Mouse (Mus musculus): ENCODE results near the gene Vsig10l.

Gene Vsig10l

DNA sequence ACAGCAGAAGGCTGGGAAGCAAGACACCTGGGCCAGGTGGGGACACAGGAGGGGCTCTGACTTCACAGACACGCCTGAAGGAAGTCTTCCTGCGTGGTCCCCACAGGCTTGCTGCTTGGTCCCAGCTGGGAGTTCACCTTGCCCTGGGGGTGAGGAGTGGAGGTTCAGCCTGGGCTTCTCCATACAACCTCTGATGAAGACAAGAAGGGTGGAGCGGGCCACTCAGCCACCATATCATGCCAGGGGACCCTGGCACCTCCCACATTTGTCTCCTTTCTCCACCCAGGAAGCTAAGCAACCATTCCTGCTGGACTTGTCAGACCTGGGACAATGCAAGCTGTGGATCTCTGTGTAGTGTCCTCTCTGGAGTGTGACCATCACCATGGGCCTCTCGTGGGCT is at the start of gene Vsig10l:
Vsig10l (plus strand) TSS at position 301 of the 400 bp plus-strand sequence.
- DNase-seq (ENCODE audit: low spot score in 2 of 2), result no peak

DNA sequence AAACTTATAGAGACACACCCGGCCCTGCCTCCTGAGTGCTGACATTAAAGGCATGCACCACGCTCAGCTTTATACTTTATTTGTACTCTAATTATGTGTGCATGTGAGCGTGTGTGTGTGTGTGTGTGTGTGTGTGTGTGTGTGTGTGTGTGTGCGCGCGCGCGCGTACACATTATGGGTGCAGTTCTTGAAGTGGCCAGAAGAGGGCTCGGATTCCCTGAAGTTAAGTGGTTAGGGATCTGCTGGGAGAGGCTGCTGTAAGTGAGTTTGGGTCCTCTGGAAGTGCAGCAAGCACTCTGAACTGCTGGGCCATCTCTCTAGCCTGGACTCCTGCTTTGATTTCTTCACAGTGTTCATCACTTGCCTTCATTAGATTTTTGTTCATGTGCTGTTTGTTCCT is 45.7 kb upstream of the Vsig10l start:
- DNase-seq (ENCODE audit: low spot score in 2 of 2), result no peak

DNA sequence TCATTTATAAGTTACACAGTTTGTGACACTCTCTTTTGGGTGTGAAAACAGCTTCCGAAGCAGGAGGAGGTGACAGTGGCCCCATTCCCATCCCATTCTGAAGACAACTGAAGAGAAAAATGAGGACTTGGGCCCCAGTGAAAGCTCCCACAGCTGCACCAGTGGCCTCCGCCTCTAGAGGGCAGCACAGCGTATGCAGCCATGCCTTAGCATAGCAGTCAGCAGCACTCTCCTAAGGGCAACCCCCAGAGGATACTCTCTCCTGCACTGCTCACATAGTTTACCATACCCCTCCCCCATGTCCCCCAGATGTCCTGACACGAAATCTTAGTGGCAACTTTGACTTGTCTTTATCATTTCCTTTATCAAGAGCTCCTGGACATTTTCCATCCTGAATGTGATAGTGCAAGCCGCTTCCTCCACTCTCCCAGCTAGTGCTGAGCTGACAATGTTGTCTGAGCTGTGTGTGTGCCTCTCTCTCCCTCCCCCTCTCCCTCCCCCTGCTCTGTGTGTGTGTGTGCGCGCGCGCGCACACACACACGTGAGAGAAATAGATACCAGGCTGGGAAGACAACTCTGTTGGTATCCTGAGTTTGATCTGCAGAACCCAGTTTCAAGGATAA is 39.8 kb upstream of the Vsig10l start:
- DNase-seq (ENCODE audit: low spot score in 2 of 2), result peak; percentile 54 to 78

DNA sequence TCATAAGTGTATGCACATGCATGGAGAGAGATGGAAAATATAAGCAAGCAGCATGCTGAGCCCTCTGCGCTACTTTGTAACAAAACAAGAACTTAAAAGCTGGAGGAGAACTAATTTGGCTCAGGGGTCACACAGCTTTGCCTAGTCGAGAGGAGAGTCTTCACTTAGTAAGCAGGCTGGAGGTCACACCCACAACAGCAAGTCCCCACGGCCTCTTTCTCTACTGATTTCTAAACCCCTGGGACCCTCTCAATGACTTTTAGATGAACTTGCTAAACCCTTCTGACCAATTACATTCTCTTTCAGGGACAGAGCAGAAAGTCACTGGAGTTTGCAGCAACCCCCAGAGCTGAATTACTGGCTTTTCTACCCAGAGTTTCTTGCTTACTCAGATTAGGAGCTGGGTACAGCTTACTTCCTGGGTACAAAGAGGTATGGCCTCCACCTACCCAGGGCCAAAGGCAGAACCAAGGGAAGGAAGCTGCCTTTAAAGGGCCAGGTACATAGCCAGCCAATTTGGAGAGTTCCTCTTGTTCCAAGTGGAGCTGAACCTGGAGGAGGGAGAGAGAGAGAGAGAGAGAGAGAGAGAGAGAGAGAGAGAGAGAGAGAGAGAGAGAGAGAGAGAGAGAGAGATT is 38.8 kb upstream of the Vsig10l start:
- no peak for DNase-seq (ENCODE audit: low spot score in 2 of 2)

DNA sequence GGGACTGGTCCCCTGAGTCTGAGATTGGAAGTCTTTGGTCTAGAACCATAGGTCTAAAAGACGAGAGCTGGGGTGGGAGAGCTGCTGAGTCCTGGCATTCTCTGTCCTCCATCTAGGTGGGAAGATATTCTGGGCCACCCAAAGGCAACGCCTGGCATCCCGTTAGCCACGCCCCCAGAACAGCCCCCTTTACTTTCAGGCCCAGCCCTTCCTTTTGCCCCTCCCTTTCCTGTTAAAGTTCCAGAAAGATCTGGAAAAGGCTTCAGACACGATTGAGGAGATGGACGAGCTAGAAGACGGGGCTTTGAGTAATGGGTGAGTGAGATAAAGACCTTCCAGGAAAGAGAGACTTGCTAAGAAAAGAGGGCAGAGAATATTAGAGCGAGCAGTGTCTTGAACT is 35.5 kb upstream of the Vsig10l start, which contains the start of gene Lim2:
Lim2 (plus strand) TSS at position 265 of the 400 bp plus-strand sequence.
- DNase-seq (ENCODE audit: low spot score in 2 of 2), result no peak

DNA sequence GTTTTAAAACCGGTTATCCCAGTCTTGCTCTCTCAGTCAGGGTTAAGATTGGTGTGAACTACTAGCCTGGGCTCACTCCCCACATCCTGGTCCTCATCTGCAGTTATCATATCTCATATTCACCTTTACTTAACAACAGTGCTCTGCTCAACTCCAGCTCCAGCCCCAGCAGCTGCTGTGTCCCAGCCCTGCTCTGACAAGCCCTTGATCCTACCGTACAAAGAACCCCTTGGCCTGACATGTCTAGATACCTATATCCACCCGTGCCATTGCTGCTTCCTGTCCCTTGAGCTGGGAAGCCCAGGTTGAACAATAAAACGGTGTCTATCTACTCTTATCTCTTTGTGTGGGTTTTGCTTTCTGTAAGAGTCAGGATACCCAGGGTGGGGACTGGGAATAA is 33.5 kb upstream of the Vsig10l start:
- no peak for DNase-seq (ENCODE audit: low spot score in 2 of 2)

DNA sequence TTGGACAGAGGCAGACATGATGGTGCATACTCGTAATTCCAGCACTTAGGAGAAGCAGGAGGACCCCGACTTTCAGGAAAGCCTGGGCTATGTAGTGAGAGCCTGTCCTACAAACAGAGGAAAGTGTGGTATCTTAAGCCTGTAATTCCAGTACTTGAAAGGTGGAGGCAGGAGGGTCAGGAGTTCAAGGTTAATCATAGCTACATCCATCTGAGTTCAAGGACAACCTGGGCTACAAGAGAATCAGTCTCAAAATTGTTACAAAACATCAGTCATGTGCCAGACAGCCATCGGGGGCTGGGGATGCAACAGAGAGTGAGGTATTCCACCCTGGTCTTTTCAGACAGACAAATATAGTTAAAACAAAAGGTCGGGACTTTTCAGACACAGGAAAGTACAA is 30.1 kb upstream of the Vsig10l start:
- no peak for DNase-seq (ENCODE audit: low spot score in 2 of 2)

DNA sequence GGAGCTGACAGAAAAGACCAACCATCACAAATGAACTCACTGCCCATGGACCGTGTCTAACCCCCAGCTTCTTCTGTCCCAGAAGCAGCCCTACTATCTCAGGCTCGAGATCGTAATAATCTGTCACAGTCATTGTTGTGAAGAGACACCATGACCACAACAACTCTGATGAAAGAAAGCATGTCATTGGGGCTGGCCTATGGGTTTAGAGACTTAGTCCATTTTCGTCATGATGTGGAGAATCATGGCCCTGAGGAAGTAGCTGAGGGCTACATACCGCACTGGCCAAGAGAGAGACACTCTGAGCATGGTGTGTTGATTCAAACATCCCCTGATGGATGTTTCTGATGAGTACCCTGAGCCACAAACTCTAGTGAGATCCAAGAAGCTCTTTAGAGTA is 28.3 kb upstream of the Vsig10l start:
- DNase-seq (ENCODE audit: low spot score in 2 of 2), result no peak

DNA sequence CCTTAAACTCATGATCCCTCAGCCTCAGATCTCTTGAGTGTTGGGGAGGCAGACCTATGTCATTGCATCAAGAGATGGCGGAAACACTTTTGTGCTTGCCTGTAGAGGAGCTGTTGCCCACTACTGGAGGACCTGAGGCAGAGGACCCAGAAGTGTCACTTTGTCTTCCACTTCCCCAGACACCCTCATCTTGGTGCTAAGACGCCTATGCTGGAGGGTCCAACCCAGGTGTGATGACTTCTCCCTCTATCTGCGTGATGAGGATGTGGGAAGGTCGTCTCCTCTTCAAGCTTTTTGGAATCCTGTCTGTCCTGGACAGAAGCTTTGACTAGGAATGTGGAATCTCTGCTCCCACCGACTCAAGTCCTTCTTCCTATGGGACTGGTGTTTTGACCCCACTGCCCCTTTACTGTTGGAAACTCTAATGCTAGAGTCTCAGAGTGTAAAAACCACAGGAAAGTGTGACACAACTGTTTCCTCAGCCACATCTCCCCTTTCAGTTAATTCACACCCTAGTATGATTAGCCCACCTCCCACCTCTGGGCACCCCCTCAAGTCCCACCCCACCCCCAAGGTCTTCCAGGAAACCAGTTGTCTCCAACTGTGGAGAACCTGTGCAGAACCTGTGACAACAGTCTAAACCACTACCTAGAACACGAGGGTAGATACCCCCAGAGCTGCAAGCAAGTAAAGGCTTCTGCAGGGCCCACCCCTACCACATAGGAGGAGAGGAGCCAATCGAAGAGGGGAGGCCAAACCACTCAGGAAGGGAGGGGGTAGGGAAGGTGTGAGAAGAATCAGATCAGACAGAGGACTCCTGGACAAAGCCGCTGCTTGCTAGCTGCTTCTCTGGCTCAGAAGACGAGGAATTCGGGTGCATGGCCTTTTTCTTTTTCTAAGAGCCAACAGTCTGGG is 26.4 kb upstream of the Vsig10l start, which contains the start of gene Nkg7:
Nkg7 (plus strand) TSS at position 733 of the 915 bp plus-strand sequence.
- DNase-seq (ENCODE audit: low spot score in 2 of 2), result no peak

DNA sequence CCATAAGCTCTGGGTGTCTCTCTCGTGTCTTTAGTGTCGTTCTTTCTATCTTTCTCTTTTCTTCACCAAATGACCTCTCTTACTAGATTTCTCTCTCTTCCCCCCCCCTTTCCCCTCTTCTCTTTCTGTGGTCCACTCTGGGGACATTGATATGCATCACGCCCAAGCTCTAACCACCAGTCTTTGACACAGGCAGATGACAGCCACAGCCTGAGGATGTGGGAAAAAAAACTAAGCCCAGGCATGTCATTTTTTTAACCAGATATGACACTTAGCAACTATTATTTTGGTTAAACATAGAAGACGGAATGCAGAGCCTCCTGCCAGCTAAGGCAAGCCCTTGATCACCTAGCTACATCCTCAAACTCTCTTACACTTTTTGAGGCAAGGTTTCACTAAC is 24.3 kb upstream of the Vsig10l start:
- no peak for DNase-seq (ENCODE audit: low spot score in 2 of 2)

DNA sequence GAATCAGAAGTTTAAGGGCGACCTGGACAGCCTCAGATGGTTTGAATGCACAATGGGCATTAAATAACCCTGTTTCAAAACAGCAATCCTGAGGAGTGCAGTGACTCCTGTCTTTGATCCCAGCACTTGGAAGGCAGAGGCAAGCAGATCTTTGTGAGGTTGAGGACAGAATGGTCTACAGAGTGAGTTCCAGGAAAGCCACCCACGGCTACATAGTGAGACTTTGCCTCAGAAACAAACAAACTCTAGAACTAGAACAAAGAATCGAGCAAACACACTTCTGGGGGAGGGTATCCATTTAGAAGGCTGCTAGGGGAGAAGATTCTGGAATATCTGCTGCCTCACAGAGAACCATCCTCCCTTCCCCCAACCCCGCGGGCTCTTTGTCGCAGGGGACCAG is 22.5 kb upstream of the Vsig10l start, which contains the start of gene Cldnd2:
Cldnd2 (plus strand) TSS at position 301 of the 400 bp plus-strand sequence.
- no peak for DNase-seq (ENCODE audit: low spot score in 2 of 2)

DNA sequence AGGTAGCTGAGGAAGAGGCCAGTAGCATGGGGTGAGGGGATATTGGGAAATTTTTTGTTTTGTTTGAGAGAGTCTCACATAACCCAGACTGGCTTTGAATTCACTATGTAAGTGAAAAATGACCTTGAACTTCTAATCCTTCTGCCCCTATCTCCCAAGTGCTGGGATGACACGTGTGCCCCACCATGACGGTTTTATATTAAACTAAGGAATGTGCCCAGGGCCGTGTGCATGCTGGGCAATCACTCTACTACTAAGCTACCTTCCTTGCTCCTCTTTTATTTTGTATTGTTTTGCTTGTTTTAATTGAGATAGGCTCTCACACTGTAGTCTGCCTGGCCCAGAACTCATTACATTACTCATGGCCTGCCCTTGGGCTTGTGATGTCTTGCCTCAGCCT is 21.9 kb upstream of the Vsig10l start:
- DNase-seq (ENCODE audit: low spot score in 2 of 2), result no peak

DNA sequence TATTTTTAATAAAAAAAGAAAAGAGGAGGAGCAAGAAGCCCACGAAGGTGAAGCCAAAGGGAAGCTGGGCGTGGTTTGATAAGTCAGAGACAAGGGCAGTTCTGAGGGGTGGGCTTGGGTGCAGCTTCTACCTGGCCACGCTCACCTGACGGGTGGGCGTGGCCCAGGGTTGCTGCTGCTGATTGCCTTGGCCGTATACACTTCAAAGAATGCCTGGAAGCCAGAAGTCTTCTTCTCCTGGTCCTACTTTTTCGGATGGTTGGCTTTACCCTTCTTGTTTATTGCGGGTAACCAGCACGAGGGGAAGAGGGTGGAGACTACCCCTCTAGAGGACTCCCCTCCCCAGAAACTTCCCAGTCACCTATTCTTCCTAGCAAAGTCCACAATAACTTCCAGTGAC is 20.3 kb upstream of the Vsig10l start:
- no peak for DNase-seq (ENCODE audit: low spot score in 2 of 2)

DNA sequence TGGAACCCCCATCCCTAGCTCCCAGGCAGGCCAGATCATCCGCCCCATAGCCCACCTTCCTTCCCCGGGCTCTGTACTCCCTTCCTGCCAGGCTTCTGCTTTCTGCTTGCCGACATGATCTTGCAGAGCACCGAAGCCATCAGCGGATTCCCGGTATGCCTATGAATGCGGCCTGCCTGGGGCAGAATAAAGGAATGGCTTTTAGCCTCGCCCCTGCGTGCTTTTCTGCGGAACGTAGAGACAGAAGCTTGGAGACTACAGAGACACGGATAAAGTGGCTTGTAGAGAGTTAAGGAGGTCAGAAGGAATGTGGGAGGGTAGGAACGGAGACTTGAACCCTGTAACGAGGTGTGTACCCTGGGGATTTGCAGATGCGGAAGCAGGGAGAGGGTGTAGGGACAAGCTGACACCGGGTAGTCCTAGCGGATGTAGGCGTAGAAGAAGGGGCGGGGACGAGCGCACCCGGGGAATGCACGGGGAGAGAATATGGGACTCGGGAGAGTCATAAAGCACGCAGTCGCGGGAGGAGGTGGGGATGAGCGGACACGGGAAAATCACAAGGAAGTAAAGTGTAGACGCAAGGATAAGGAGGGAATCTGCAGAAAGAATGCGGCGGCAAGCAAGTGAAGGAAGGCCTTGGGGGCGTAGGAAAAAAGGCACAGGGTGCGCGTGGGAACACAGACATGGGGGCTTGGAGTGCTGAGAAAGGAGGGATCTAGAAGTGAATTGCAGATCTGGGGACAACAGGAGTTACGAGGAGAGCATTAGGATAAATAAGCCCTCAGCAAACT is 19.6 kb upstream of the Vsig10l start:
- DNase-seq (ENCODE audit: low spot score in 2 of 2), result peak; percentile 66 to 67

DNA sequence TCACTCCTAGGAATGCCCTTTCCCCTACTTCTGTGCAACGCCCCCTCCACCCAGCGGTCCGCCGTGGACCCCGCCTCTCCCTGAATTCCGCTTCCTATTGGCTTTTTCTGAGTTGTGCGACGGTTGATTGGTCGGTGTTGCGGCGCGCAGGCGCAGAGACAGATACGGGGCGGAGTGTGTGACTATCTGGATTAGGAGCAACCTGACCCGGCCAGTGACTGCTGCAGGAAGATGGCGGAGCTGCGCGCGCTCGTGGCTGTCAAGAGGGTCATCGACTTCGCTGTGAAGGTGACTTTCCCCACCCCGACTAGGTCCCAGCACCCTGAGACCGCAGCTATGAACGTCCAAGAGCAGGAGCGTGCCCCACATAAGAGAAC is 19.0 kb upstream of the Vsig10l start, which contains the start of the genes Etfb and Gm45233:
Etfb (plus strand) TSS at position 167 of the 377 bp plus-strand sequence.
Gm45233 (plus strand) TSS at position 212 of the 377 bp plus-strand sequence.
- DNase-seq (ENCODE audit: low spot score in 2 of 2), result peak; percentile 82

DNA sequence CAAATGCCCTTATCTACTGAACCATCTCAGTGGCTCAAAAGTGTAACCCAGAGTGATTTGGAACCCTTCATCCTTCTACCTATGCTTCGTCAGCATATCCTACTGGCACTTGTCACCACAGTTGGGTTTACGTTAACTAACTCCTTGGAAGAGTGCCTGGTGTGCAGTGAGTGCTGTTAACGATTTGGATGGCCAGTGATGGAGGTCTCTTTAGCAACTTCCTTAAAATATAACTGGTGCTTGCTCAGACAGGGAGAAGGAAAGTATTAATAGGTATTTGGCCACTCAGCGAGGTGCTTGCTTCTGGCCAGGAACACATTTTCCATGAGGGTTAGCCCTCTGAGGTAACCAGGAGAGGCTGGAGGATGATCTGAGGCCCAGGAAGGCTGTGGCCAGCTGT is 15.2 kb upstream of the Vsig10l start:
- DNase-seq (ENCODE audit: low spot score in 2 of 2), result no peak

DNA sequence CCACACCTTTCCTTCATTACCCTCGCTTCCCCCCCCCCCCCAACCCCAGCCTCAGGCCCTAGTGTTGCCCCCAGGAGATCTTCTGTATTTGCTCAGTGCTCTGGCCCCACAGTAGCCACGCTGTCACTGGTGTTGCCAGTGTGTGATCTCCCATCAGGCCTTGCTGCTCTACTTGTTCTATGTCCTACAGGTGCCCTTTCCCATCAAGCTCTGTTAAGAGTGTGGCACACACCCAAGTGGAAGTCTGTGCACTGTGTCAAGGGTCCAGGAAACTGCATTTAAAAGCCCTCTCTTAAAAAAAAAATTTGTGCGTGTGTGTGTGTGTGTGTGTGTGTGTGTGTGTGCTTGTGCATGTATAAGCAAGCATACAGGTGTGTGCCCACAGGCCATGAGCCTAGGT is 14.7 kb upstream of the Vsig10l start:
- no peak for DNase-seq (ENCODE audit: low spot score in 2 of 2)

DNA sequence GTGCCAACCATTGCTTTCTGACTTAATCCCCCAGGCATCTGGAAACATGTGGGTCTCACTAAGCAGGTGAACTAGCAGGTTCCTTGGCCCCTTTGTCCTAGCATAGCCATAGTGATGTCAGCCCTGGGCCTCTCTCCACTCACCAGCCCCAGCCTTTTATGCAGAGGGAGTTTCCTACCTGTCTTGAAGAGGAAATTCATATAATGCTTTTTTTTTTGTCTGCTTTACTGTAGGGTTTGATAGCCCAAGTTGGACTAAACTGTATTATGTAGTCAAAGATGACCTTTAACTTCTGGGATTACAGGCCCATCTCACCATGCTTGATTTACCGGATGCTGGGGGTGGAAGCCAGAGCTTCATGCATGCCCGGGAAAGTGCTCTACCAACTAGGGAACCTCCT is 13.1 kb upstream of the Vsig10l start:
- DNase-seq (ENCODE audit: low spot score in 2 of 2), result no peak

DNA sequence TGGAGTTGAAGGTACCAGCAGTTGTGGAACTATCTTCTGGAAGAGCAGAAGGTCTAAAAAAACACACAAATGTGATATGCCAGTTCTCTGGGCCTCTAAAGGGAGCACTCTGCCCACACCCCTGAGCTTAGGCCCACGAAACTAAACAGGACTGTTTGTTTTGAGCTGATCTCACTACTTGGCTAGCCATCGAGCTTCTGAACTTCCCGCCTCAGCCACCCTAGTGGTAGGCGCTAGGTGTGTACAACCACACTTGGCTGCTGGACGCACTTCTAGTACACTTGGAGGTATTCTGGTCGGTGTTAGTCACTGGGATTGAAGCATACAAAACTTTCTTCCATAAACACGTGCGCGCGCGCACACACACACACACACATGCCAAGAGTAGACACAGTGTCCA is 11.2 kb upstream of the Vsig10l start:
- DNase-seq (ENCODE audit: low spot score in 2 of 2), result no peak

DNA sequence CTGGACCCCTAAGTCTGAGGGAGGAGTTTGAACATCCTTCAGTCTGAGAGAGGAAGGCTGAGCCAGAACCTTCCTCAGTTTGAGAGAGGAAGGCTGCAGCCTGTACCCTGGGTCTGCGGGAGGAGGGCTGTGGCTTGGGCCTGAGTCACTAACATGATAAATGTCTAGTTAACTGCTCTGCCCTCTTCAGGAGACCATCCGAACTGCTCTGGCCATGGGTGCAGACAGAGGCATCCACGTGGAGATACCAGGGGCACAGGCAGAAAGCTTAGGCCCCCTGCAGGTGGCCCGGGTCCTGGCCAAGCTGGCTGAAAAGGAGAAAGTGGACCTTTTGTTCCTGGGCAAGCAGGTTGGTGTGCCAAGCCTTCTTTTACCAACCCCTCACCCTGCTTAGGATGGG is 10.3 kb upstream of the Vsig10l start:
- no peak for DNase-seq (ENCODE audit: low spot score in 2 of 2)

DNA sequence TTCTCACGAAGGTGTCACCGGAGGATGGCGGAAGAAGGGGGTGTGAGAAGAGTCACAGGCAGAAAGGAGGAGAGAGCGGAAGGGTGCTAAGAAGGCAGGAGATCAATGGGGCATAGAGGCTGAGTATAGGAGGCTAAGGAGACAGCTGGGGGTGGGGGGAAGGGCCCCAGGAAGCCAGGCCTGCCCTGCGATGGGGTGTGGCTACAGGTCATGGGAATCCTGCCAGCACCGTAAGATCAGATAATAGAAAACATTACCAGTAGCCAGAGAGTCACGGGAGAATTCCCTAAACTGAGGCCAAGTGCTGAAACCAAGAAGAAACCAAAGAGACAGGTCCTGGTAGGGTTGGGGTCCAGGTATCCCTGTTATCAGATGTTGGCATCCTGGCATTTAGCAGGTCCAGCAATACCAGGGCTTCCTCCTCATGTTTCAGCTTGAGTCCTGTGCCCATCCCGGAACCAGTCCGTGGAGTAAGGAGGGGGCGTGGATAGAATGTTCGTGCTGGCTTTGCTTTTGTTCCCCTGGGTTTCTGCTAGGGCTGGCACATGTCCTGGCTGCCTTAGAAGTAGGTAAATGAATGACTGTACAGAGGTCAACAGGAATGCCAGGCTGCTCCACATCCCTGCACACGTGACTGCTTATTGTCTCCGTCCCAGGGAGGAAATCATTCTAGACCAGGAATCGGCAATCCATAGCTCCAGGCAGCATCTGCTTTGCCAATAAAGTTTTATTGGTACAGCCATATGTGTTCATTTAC is 9.2 kb upstream of the Vsig10l start:
- DNase-seq (ENCODE audit: low spot score in 2 of 2), result no peak
